Mouse (Mus musculus) stomach, embryonic 16.5 days (tissue): ENCODE data around the gene Igsf8. TPM values are rescaled to one million over a fixed set of nuclear protein-coding genes. Genes with fewer than 3 reads are reported as not detected.

Experiments
- ATAC-seq: fragments of 200-750 bp; cut with Nextera tagmentation; 2 replicates; pipeline ENCODE4 v1.8.0; 2017; ENCODE audit warnings: moderate number of reproducible peaks, moderate TSS enrichment; ENCODE audit not compliant: insufficient read depth, low FRiP score
- H3K27ac ChIP-seq: fragments of 300-500 bp; sonication (generic); 2 replicates; pipeline ENCODE4 v1.5.1; 2014; ENCODE audit warnings: low read length
- H3K27me3 ChIP-seq: fragments of 300-500 bp; sonication (generic); 2 replicates; pipeline ENCODE4 v1.6.1; 2014; ENCODE audit warnings: low read length, control low read depth, mixed read lengths; ENCODE audit not compliant: control insufficient read depth, insufficient read depth
- H3K36me3 ChIP-seq: fragments of 300-500 bp; sonication (generic); 2 replicates; pipeline ENCODE4 v1.6.1; 2014; ENCODE audit warnings: low read length; ENCODE audit not compliant: control insufficient read depth, insufficient read depth
- H3K4me1 ChIP-seq: fragments of 300-500 bp; sonication (generic); 2 replicates; pipeline ENCODE4 v1.6.1; 2014; ENCODE audit warnings: low read length, control low read depth, mixed read lengths; ENCODE audit not compliant: control insufficient read depth, insufficient read depth
- H3K4me2 ChIP-seq: fragments of 300-500 bp; sonication (generic); 2 replicates; pipeline ENCODE4 v1.6.1; 2014; ENCODE audit warnings: low read depth, low read length, mixed read lengths
- H3K4me3 ChIP-seq: fragments of 300-500 bp; sonication (generic); replicated peaks from 2 replicates; pipeline ENCODE4 v1.5.1; 2014; ENCODE audit warnings: mild to moderate bottlenecking, low read length
- H3K9ac ChIP-seq: fragments of 300-500 bp; sonication (generic); 2 replicates; pipeline ENCODE4 v1.6.1; 2014; ENCODE audit warnings: low read length
- H3K9me3 ChIP-seq: fragments of 300-500 bp; sonication (generic); replicated peaks from 2 replicates; pipeline ENCODE4 v1.6.1; 2016; ENCODE audit warnings: low read length, control low read depth; ENCODE audit not compliant: control insufficient read depth
- WGBS: fragments of 180-500 bp; shearing (Covaris S2); extraction: QIAGEN DNeasy Blood & Tissue Kit; methylation state at CpG from one replicate; pipeline ENCODE4 v1.1.7; 2014; 5-methylcytosine and 5-hydroxymethylcytosine counted together
- polyA plus RNA-seq: library from polyadenylated mRNA; unstranded; fragments of >200 nt; fragmentation: Nextera tagmentation; extraction: Ambion mirVana; gene quantifications from 2 replicates; pipeline ENCODE4 v1.2.1, GENCODE M21; 2015

The Igsf8 gene
- polyA plus RNA-seq, 1 experiment from 2014 or later: 27.8 TPM

DNA sequence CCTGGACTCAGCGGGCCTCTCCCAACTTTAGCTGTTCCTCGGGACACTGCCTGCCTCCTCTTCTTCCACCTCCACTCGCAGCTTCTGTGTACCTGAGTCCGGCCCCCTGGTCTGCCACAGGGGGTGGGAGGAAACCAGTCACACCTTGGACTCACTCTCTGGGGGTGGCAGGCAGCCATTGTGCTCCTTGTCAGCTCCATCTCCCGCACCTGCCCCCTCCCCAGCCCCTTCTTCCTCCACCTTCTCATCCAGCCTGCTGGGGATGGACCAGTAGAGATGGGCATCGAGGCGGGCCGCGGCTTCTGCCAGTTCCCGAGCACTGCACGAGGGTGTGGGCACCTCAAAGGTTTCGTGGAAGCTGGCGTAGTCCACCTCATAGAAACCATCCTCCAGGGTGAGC, 61.3 kb downstream of the Igsf8 start:
- no peak for ATAC-seq
- 0 out of 2 replicates have a peak, but pooled peaks cover 2% of the 10 kb centered on the region for H3K36me3 ChIP-seq
- H3K4me1 ChIP-seq: 0 out of 2 replicates have a peak, but pooled peaks cover 12% of the 10 kb centered on the region
- no peak overlapping the region for H3K4me2 ChIP-seq
- no peak overlapping the region for H3K9ac ChIP-seq
- no peak overlapping the region for H3K4me3 ChIP-seq
- H3K9me3 ChIP-seq: no peaks in the 10 kb centered on the region
- H3K27ac ChIP-seq: no peak overlapping the region
- H3K27me3 ChIP-seq: peaks cover 28% of the 10 kb centered on the region
- 52% methylated on average over 13 of the region's 13 CpGs for whole genome bisulfite sequencing

DNA sequence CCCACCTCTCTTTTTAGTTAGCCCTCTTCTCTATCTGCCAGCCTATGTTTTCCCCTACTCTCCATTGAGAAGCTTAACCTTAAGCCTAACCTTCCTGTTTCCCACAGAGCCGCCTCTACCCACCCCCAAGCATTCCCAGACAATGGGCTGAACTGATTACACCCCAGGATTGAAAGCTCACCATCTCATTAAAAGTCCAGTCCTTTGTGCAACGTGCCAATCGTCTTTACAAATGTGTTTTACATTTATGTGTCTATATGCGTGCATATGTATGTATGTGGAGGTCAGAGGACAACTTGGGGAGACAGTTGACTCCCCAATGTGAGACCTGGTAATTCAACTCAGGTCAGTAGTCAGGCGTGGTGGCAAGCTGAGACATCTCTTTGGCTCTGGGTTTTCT, 61.9 kb downstream of the Igsf8 start:
- 0 out of 2 replicates have a peak, but pooled peaks cover 2% of the 10 kb centered on the region for H3K36me3 ChIP-seq
- H3K4me1 ChIP-seq: 0 out of 2 replicates have a peak, but pooled peaks cover 12% of the 10 kb centered on the region
- no peak for ATAC-seq
- no peak overlapping the region for H3K4me3 ChIP-seq
- no peaks in the 10 kb centered on the region for H3K9me3 ChIP-seq
- peaks cover 31% of the 10 kb centered on the region for H3K27me3 ChIP-seq
- WGBS: 50% methylated on average over 5 of the region's 5 CpGs
- no peak overlapping the region for H3K4me2 ChIP-seq
- H3K27ac ChIP-seq: no peak overlapping the region
- H3K9ac ChIP-seq: no peak overlapping the region

DNA sequence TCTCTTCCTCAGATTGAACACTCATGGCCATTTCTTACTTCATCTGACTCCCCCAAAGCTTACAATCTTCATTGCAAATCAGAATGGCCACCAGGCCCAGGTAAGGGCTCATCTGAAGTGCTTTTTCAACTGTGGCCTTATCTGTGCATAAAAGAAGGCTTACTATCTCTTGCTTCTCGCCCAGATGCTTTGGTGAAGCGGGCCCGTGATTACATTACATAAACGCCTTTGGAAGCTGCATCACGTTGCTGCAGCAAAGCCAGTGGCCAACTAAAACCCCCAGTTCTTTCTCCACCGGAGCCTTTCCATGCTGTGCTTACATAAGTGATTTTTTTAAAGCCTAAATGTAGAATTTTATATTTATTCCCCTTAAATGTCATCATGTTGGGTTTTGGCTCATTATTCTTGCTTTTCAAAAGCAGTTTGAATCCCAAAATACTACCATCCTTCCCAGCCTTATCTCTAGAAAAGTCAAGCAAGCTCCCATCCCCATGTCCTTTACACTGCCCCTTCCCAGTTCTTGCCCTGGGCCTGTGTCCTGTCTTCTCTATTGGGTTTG, 62.4 kb downstream of the Igsf8 start:
- 55% methylated on average over 6 of the region's 6 CpGs for WGBS
- no peak for ATAC-seq
- no peak overlapping the region for H3K4me2 ChIP-seq
- H3K4me3 ChIP-seq: no peak overlapping the region
- no peak overlapping the region for H3K27ac ChIP-seq
- no peaks in the 10 kb centered on the region for H3K9me3 ChIP-seq
- no peak overlapping the region for H3K9ac ChIP-seq
- peaks cover 37% of the 10 kb centered on the region for H3K27me3 ChIP-seq
- H3K36me3 ChIP-seq: 0 out of 2 replicates have a peak, but pooled peaks cover 2% of the 10 kb centered on the region
- H3K4me1 ChIP-seq: 0 out of 2 replicates have a peak, but pooled peaks cover 12% of the 10 kb centered on the region

DNA sequence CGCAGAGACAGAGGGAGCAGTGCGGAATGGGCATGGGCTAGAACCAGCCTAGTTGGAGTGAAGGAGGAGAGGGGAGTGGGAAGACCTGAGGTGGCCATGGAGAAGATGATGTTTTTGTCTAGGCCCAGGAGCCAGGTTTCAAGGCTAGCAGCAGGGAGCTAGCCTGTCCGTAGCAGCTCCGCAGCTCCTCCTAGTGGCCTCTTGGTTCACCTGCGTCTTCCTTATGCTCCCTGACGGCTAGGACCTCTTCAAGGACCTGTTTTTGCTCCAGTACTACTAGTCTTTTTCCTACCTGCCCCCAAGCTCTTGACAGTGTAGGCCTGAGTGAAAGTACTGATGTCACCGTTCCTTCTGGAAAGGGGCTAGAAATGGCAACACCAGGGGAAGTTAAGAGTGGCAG, 63.3 kb downstream of the Igsf8 start:
- Histone ChIP-seq H3K9ac (no peak overlapping the region), H3K4me1 (0 out of 2 replicates have a peak, but pooled peaks cover 11% of the 10 kb centered on the region), H3K4me3 (no peak overlapping the region), H3K4me2 (no peak overlapping the region), H3K36me3 (no peaks in the 10 kb centered on the region), H3K27me3 (peaks cover 45% of the 10 kb centered on the region), H3K27ac (no peak overlapping the region), H3K9me3 (no peaks in the 10 kb centered on the region)
- peak; percentile 48; the same call in 1 of the 2 replicates for ATAC-seq
- 16% methylated on average over 7 of the region's 7 CpGs for WGBS

DNA sequence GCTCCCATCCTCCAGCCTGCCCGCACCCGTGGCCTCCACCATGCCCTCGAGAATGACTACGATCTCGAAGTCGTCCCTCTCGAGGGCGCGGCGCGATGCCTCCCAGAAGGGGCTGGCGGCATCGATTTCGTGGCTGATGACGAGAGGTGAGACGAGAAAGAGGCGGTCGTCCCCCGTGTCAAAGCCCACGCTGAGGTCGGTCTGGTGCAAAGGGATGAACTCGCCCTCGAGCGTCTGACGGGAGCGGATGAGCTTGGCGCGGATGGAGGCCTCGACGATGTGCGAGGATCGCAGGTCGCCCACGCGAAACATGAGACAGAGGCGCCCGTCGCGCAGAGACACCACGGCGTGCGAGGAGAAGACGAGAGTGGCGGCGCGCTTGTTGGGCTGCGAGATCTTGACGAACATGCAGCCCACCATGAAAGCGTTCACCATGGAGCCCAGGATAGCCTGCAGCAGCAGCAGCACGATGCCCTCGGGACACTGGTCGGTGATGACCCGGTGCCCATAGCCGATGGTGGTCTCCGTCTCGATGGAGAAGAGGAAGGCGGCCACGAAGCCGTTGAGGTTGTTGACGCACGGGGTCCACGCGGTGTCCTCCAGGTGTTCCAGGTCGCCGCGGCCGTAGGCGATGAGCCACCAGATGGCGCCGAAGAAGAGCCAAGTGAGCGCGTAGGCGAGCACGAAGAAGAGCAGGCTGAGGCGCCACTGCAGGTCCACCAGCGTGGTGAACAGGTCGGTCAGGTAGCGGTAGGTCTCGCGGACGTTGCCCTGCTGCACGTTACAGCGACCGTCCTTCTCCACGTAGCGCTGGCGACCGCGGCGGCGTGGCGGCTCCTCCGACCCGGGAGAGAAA, 64.5 kb downstream of the Igsf8 start:
- Histone ChIP-seq H3K9ac (peak overlapping the region; percentile 62), H3K27ac (no peak overlapping the region), H3K9me3 (no peaks in the 10 kb centered on the region), H3K4me3 (peak overlapping the region; percentile 46), H3K4me2 (peak overlapping the region; percentile 83), H3K4me1 (0 out of 2 replicates have a peak, but pooled peaks cover 7% of the 10 kb centered on the region), H3K27me3 (peaks cover 45% of the 10 kb centered on the region), H3K36me3 (no peaks in the 10 kb centered on the region)
- WGBS: 16% methylated on average over 94 of the region's 94 CpGs
- ATAC-seq: peak; percentile 75; the same call in 1 of the 2 replicates

DNA sequence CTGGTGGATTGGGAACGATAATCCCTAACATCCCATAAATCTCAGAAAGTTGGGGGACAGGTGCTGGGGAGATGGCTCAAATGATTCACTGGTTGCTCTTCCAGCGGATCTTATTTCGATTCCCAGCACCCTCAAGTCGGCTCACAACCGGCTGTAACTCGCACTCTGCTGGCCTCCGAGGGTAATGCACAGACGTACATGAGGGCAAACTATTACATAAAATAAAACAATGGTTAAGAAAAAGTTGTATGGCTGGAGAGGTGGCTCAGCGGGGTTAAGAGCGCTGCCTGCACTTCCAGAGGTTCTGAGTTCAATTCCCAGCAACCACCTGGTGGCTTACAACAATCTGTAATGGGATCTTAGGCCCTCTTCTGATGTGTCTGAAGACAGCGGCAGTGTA, 65.2 kb downstream of the Igsf8 start:
- peak overlapping the region; percentile 46 for H3K4me3 ChIP-seq
- 50% methylated on average over 11 of the region's 11 CpGs for WGBS
- no peaks in the 10 kb centered on the region for H3K36me3 ChIP-seq
- H3K4me2 ChIP-seq: peak overlapping the region; percentile 83
- no peak for ATAC-seq
- H3K27ac ChIP-seq: no peak overlapping the region
- peaks cover 48% of the 10 kb centered on the region for H3K27me3 ChIP-seq
- H3K4me1 ChIP-seq: 0 out of 2 replicates have a peak, but pooled peaks cover 7% of the 10 kb centered on the region
- no peaks in the 10 kb centered on the region for H3K9me3 ChIP-seq
- H3K9ac ChIP-seq: peak overlapping the region; percentile 62; the same call in 1 of the 2 replicates

DNA sequence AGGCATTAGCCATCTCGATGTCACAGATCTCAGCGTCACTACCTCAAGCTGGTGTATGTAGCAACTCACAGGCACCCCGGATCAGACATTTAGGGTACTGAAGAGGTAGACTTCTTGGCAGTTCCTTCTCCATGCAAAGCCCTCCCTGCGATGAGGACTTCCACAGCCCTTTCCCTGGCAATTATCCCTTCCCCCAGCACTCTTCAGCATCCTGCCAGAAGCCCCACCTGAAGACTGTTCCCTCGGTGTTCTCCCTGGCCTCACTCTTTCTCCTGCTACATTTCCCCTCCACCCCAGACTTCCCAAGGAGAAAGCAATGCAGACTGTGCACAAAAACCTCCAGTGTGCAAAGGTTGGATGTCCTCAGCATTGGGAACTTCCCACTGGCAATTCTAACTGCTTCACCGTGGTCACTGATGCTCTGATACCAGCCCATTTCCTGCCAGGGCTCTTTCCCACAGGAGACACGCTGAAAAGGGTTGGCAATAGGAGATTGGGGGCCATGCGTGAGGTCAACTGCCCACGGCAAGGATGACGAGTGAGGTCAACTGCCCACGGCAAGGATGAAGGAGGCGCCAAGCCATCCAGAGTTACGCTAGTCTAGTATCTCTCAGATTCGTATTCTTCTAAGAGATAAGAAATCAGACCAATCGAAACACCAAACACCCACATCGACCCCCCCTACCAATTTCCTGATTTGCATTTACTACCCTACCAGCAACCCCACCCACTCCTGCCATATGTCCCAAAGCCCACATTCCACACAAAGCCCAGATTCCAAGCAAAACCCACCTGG, 66.0 kb downstream of the Igsf8 start:
- no peak for ATAC-seq
- Histone ChIP-seq H3K9ac (no peak overlapping the region), H3K36me3 (no peaks in the 10 kb centered on the region), H3K9me3 (no peaks in the 10 kb centered on the region), H3K27me3 (peaks cover 48% of the 10 kb centered on the region), H3K4me3 (no peak overlapping the region), H3K27ac (no peak overlapping the region), H3K4me1 (0 out of 2 replicates have a peak, but pooled peaks cover 7% of the 10 kb centered on the region), H3K4me2 (no peak overlapping the region)
- 80% methylated on average over 16 of the region's 16 CpGs for WGBS

DNA sequence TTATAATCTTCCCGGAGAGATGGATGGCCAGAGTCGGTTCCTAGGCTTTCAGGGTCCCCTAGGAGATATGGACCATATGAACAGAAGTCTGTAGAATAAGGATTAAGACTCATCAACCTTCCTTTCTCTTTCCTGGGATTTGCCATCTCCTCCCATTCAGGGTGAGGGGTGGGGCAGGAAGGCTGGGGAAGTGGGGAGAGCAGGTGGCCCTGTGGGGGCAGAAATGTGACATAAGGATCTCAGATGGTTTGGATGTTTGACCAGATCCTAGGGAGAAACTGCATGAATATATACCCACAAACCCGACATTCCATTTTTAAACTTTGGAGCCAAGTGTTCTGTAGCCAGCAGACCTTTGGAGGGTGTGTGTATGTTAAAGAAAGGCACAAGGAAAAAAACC, 66.6 kb downstream of the Igsf8 start:
- no peak for ATAC-seq
- Histone ChIP-seq H3K27ac (no peak overlapping the region), H3K9me3 (no peaks in the 10 kb centered on the region), H3K36me3 (no peaks in the 10 kb centered on the region), H3K4me3 (no peak overlapping the region), H3K27me3 (peaks cover 48% of the 10 kb centered on the region), H3K4me1 (0 out of 2 replicates have a peak, but pooled peaks cover 7% of the 10 kb centered on the region), H3K4me2 (no peak overlapping the region), H3K9ac (no peak overlapping the region)
- WGBS: 80% methylated on average over 3 of the region's 3 CpGs
